Comparison of ENCODE assay signal across 23 mouse cellular contexts in genomic region chr8:107146186-107146585, GRCm38 (mm10). TPM values are rescaled to one million over a fixed set of nuclear protein-coding genes. Genes with fewer than 3 reads are reported as not detected.
A peak's percentile ranks its signal among the peaks of the same experiment; 100 is the strongest.
DNase-seq lines count a peak whose midpoint lies in the region; ATAC-seq and TF ChIP-seq lines count a peak whose summit lies in the region.
"Had no signal": no experiment of that assay in that cellular context is flagged by ENCODE, and none has a peak within 500 bp of the region (broad histone marks: within the 10 kb centered on the region; RNA-seq: fewer than 3 reads in every experiment).

No protein-coding gene starts in this region.

- no peak overlapping the region for H3K4me2 ChIP-seq in midbrain, postnatal 0 days (ENCODE audit: low read depth, low read length, poor library complexity, severe bottlenecking)
- H3K4me2 ChIP-seq: forebrain, embryonic 12.5 days; intestine, embryonic 15.5 days; kidney, embryonic 15.5 days; limb, embryonic 12.5 days; liver, embryonic 11.5 days had no signal

- TF ChIP-seq CTCF in midbrain, postnatal 0 days (IDR thresholded peaks at IDR 0.05), result no peak

- no peak overlapping the region for H3K9ac ChIP-seq in midbrain, postnatal 0 days (replicated peaks; ENCODE audit: low read length, poor library complexity, severe bottlenecking)
- H3K9ac ChIP-seq: forebrain, embryonic 12.5 days; intestine, embryonic 15.5 days; kidney, embryonic 15.5 days; limb, embryonic 12.5 days; liver, postnatal 0 days had no signal

- H3K4me3 ChIP-seq in midbrain, postnatal 0 days (ENCODE audit: low read depth, low read length), result no peak overlapping the region
- H3K4me3 ChIP-seq: embryonic facial prominence, embryonic 10.5 days; forebrain, embryonic 12.5 days; hindbrain, embryonic 10.5 days; intestine, embryonic 15.5 days; kidney, embryonic 15.5 days; limb, embryonic 12.5 days; midbrain, embryonic 10.5 days had no signal

- no peak for ATAC-seq in midbrain, postnatal 0 days (ENCODE audit: low FRiP score)
- ATAC-seq: hindbrain, embryonic 16.5 days; intestine, embryonic 15.5 days; liver, postnatal 0 days; midbrain, embryonic 16.5 days had no signal

- H3K27ac ChIP-seq in midbrain, postnatal 0 days (ENCODE audit: low read depth, low read length), result no peak overlapping the region
- H3K27ac ChIP-seq: embryonic facial prominence, embryonic 10.5 days; forebrain, embryonic 12.5 days; hindbrain, embryonic 10.5 days; intestine, embryonic 15.5 days; kidney, embryonic 15.5 days; limb, embryonic 12.5 days; midbrain, embryonic 10.5 days had no signal

- no peaks in the 10 kb centered on the region for H3K36me3 ChIP-seq in midbrain, postnatal 0 days (ENCODE audit: insufficient read depth, low read length)
- H3K36me3 ChIP-seq: embryonic facial prominence, embryonic 10.5 days; forebrain, embryonic 12.5 days; hindbrain, embryonic 10.5 days; intestine, embryonic 15.5 days; kidney, embryonic 15.5 days; limb, embryonic 12.5 days; midbrain, embryonic 10.5 days had no signal

- H3K9me3 ChIP-seq in midbrain, postnatal 0 days (ENCODE audit: low read length), result no peaks in the 10 kb centered on the region
- H3K9me3 ChIP-seq: embryonic facial prominence, embryonic 10.5 days; forebrain, embryonic 12.5 days; hindbrain, embryonic 10.5 days; intestine, embryonic 15.5 days; kidney, embryonic 15.5 days; limb, embryonic 12.5 days; midbrain, embryonic 10.5 days had no signal

- intact Hi-C loops in heart, postnatal 14 days (cut with DNase I), result no loop called here

- 0 out of 2 replicates have a peak, but pooled peaks cover 3% of the 10 kb centered on the region for H3K4me1 ChIP-seq in midbrain, postnatal 0 days (ENCODE audit: insufficient read depth, low read length)

- peak; percentile 61 for DNase-seq in heart, adult 8-10 months (ENCODE audit: low spot score)
- no peak for DNase-seq in heart, postnatal 14 days
- peak; percentile 37 for DNase-seq in 3T3-L1 (ENCODE audit: low read depth, low spot score)
- peak; percentile 93 for DNase-seq in fat pad, adult 2 months (ENCODE audit: extremely low read depth, low read depth, low spot score)
- DNase-seq in lung, postnatal 14 days, result peak; percentile 41
- no peak for DNase-seq in midbrain, postnatal 0 days (ENCODE audit: low spot score)
- no peak for DNase-seq in embryo, embryonic 11 days
- DNase-seq: adrenal gland, postnatal 36 days; cerebellum, adult 11 months; cerebellum, adult 9-11 months; gastrocnemius, postnatal 10 days; layer of hippocampus, postnatal 36 days; liver, postnatal 0 days had no signal

- no peaks in the 10 kb centered on the region for H3K27me3 ChIP-seq in midbrain, postnatal 0 days (ENCODE audit: insufficient read depth, low read length)
- H3K27me3 ChIP-seq: forebrain, embryonic 12.5 days; intestine, embryonic 15.5 days; kidney, embryonic 15.5 days; limb, embryonic 12.5 days had no signal

RNA-seq across cellular contexts. Expression of gene Cyb5b, which starts 4.3 kb away (rescaled TPM):
- 10 to 100 TPM; 36.0 to 46.3 (median 40.0) TPM for total RNA-seq in heart, adult 8-10 months (2022)
- 10 to 100 TPM; 35.0 to 39.5 TPM for total RNA-seq in heart, postnatal 14 days (2021)
- total RNA-seq in midbrain, postnatal 0 days (2014; rRNA removed), result 103 and 120 TPM in 2 replicates
- 89.7 and 91.4 TPM in 2 replicates for polyA plus RNA-seq in midbrain, postnatal 0 days (2015; fragmentation: Nextera tagmentation; extraction: Ambion mirVana)

RNA-seq across cellular contexts. Expression of gene Terf2, which starts 49.8 kb away (rescaled TPM):
- 10 to 100 TPM; 13.2 to 14.1 (median 13.4) TPM for total RNA-seq in heart, adult 8-10 months (2022)
- 10 to 100 TPM; 14.4 to 15.0 TPM for total RNA-seq in heart, postnatal 14 days (2021)
- total RNA-seq in midbrain, postnatal 0 days (2014; rRNA removed), result 20.4 and 22.7 TPM in 2 replicates
- polyA plus RNA-seq in midbrain, postnatal 0 days (2015; fragmentation: Nextera tagmentation; extraction: Ambion mirVana), result 24.1 and 25.7 TPM in 2 replicates

Comparison
In these comparisons a context has a peak if more than half of its experiments do, and no peak if none do; other contexts are left out.
1. DNase-seq: peak in heart, adult 8-10 months (single experiment), 3T3-L1 (single experiment), fat pad, adult 2 months (single experiment) and lung, postnatal 14 days (single experiment); none in heart, postnatal 14 days (0 of 2), midbrain, postnatal 0 days (single experiment) and embryo, embryonic 11 days (single experiment).